Mouse (Mus musculus) frontal cortex, postnatal 14 days (tissue): ENCODE results near the gene Aldh1a2.

Source experiments
- DNase-seq, 2 experiments: peaks; one replicate each; pipeline ENCODE4 v3.0.0; 2022; ENCODE audit warnings: low spot score in 2 of 2

The Aldh1a2 gene

DNA sequence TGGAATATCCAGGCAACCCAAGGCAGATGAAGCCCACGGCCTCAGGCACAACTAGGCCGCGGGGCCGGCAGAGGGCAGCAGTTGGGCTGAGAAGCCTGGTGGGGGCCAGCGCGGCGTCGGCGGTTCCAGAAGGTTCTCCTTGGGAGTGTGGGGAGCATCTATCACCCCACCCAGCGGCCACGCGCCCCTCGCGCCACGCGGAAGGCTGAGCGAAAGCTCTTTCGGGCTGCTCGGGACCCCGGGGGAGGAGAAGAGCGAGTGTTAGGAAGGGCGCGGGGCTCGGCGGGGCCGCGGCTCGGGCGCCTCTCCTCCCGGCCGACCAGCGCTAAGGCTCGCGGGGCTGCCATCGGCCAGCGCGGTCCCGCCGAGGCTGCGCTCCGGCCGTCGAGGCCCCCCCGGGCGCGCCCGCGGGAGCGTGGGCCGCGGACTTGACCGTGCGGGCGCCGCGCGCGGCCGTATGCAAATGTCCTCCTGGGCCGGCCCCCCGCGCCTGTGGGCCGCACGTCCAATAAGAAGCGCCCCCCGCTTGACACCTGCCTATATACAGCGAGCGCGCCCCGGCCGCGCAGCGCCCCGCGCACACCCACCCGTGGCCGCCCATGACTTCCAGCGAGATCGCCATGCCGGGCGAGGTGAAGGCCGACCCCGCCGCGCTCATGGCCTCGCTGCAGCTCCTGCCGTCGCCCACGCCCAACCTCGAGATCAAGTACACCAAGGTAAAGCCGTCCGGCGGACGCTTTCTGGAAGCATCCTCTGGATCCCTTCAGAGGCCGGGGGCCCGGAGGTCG is at the start of gene Aldh1a2:
Aldh1a2 (plus strand) TSS at position 542 of the 788 bp plus-strand sequence.
- no peak for DNase-seq

DNA sequence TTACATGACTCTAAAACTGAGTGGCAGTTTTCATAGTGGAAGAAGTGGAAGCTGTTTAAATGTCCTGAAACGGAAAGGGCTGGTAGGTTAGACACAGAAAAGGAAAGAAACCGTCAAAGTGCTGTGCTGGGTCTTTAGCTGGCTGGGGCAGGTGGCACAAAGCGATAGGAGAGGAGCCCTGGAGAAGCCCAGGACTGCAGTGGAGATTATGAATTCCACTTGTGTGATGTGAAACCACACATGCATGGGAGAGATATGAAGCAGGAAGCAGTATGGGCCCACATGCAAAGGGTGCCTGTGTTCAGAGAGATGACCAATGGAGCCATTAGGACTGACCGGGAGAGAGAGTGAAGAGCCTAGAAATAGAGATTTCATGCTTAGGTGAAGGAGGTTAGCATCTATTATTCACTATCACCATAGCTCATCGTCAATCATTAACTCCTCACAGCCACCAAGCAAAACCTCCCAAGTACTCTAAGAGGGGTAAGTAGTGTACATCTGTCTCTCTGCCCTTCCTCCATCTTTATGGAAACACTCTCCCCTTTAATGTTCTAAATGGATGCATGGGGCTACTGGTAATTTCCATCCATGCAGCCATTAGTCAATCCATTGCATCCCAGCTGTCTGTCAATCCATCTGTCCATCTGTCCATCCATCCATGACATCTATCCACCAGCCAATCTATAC is 49.4 kb upstream of the Aldh1a2 start:
- DNase-seq: no peak

DNA sequence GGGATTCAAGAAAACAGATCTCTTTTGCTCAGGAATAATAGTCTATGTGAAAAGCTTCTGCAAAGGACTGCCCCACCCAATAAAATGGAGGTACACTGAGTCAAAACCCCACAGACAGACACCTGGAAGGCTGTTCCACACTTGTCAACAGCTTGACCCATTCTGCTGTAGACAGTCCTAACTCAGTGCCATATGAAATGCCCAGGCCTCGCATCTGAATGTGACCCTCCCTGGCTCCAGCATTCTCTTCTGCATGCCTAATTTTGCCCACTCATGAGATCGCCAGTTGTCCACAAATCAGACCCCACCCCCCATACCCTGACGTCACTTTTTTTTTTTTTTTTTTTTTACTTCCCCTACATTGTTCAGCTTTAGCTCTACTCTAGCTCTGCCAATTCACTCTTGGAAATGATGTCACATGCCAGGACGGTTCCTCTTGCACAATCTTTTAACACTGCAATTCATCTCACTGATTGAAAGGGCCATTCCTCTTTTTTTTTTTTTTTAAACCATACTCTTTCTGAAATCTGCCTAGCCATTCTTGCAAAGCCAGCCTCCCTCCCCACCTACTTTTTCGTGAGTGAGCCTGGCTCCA is 48.6 kb upstream of the Aldh1a2 start:
- no peak for DNase-seq

- no peak for DNase-seq
Measured at GRCm38 (mm10) chr9:71167473-71168215, 47.9 kb upstream of the Aldh1a2 start.

DNA sequence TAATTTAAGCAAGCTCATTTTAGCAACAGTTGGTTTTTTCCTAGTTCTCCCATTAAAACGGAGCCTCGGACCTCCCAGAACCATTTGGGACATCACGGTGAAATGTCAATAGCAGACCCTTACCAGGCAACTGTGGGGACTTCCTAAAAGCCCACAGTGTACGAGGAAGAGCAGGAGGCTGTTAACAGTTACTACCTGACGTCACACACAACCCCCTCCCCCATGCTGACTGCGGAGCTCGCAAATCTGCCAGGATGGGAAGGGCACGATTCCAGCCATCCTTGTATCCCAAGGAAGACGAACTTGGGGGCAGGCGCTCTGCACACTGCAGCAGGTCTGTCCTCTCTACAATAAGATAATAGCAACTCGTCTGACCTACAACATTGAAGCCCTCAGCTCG is 47.1 kb upstream of the Aldh1a2 start, which contains the start of gene Aqp9:
Aqp9 (minus strand) TSS at position 172 of the 400 bp plus-strand sequence.
- no peak for DNase-seq

GRCm38 (mm10) chr9:71173533-71173932 is 42.1 kb upstream of the Aldh1a2 start:
- no peak for DNase-seq

GRCm38 (mm10) chr9:71174316-71174975 is 41.1 kb upstream of the Aldh1a2 start:
- no peak for DNase-seq

DNA sequence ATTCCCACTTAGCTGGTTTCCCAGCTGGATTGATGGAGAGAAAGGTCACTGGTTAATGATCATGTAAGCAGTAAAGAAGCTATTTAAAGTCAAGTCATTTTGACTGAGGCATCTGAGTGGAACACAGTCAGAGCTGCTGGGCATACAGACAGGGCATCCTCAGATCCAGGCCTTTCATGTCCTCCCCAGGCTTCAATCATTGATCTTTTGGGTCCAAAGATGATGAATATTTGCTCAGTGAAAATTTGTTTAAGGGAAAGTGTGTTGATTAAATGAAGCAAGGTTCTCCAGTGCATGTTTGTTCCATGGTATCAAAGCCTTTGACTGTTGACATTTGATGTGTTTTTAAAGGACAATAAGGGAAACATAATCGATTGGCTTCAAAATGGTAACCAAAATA is 39.9 kb upstream of the Aldh1a2 start:
- no peak for DNase-seq

DNA sequence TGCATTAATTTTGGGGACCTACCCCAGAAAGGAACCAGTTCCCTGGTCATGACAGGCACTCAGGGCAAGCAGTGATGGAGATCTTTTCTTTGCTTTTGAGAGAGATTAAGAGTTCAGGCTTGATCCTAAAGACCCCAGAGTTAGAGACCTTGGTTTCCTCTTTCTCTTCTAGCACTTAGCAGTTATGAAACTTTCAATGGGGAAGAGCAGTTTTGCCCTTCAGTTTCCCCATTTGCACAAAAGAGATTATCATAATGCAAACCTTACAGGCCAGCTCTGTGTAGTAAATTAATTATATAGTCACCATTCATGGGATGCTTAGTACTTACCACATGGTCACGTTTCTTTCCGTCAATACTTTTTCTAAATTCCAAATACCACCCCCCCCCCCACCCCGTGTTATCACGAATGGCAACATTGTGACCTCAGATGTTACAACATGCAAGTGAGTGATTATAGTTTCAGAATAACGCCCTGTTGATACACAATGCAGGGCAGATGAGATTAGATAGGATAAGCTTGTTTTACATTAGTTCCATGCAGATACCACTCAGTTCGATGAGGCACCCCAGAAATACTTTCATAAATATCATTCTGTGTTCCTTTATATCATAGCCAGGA is 36.2 kb upstream of the Aldh1a2 start:
- no peak for DNase-seq

DNA sequence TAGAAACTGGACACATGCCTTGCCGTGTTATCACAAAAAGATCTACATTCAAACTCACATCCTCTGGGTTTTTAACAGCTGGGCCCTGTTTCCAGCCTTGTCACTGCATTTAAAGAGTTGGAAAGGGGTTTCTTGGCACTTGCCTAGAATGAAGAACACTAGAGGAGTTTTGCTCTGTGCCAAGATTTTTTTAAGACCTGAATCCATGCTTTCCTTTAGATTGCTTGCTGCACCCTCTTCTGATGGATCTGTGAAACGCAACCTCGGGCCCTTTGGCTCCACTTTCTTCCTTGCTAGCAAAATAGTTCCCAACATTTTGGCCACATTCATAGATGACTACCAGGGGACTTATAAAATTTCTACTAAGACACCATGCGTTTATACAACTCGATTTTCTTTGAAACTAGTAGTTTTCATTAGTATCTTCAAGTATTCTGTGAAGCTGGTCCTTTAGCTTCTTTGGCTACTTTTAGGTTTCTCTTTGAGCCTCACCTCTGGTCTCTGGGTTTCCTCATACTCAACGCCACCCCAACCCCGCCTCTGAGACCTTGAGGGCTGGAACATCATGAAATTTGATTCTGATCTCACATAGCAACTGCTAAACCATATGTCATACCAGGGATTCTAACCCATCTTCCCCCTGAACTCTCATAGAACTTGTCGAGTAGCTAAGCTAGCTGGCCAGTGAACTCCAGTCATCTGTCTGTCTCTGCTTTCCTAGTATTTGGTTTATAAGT is 35.5 kb upstream of the Aldh1a2 start:
- peak in 1 of 2 experiments; percentile 13 for DNase-seq

GRCm38 (mm10) chr9:71185285-71185684 is 30.3 kb upstream of the Aldh1a2 start:
- no peak for DNase-seq

DNA sequence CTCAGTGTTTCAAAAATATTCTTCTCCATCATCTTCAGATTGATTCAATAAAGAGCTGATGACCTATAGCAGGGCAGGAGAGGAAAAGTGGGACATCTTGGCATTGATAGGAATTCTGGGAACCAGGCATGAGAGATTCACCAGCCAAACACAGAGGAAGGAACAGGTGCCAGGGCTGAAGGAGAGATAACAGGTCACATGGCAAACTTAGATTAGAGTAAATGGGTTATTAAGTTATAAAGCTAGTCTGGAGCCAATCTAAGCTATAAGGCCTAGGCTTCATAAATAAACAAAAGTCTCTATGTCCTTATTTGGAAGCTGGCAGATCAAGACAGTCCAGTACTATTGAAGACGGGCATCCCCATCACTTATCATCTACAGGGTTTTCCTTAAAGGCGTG is 29.8 kb upstream of the Aldh1a2 start:
- DNase-seq: no peak

GRCm38 (mm10) chr9:71187396-71187795 is 28.2 kb upstream of the Aldh1a2 start:
- DNase-seq: no peak

- DNase-seq: peak in 1 of 2 experiments; percentile 70
Measured at GRCm38 (mm10) chr9:71188647-71189415, 26.8 kb upstream of the Aldh1a2 start.

GRCm38 (mm10) chr9:71198826-71199225 is 16.8 kb upstream of the Aldh1a2 start:
- no peak for DNase-seq

DNA sequence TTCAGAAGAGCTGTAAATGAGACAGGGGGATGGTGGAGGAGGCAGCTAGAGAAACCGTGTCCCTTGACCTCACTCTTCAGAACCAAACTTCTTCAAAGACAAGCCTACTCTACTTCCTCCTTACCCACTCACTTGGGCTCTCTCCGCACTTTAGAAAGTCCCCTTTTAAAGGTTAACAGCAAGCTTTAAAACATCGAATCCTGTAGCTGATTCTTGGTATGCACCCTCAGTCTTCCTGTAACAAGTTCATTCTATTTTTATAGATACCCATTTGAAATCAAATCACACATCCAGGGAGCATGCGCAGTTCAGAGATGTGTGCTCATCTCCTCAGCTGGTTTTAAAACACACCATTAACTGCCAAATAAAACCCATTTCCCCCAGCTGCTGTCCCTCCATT is 13.3 kb upstream of the Aldh1a2 start:
- no peak for DNase-seq

DNA sequence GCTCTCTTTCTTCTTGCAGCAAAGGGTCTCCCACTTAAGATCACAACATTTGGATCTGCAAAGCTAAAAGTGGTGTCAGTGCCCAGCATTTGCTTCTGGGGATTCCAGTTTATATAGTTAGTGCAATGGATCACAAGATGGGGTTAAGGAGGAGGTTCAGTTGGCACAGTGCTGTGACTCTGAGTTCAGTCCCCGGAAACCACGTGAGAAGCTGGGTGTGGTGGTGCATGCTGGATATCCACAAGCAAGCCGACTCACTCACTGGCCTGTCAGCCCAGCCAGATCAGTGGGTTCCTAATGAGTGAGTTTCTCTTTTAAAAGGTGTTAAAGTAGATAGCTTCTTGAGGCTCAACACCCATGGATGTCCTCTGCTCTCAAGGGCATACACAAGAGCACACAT is 6.3 kb upstream of the Aldh1a2 start:
- DNase-seq: no peak

DNA sequence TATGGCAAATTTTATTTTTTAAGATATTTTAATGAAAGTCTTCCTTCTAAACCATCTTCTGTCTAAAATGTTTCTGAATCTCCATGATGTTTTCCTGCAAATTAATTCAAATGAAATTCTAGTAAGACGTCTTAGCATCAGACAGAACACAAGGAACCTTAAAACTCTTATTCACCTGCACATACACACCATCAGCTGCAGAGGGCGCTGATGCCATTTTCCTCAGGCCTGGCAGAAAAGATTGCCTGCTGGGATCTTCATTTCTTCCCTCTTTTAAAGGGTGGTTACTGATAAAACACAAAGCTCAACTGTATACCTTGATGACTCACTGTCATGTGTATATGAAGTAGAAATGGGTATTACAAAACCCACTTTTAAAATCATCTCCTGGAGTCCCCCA is 4.7 kb upstream of the Aldh1a2 start:
- DNase-seq: peak in 1 of 2 experiments; percentile 40

DNA sequence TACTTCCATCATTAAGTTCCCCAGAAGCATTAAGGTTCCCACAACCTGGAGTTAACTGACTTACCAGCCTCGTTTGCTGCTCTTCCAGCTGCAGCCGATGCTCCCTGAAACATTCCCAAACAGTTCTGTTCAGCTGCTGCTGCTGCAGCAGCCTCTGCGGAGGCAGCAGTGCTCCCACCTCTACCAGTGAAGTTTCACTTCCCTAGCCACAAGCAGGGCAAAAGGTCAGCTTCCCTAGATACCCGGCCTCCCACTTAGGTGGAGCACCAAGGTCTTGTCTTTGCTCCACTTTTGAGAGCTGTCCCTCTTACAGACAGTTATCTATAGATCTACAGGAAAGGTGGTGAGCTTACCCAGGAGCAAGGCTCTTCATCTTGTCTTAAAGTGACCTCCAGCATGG is 2.0 kb upstream of the Aldh1a2 start:
- no peak for DNase-seq
